Mouse (Mus musculus) forebrain, embryonic 14.5 days (tissue): ENCODE data around the gene Izumo4. TPM values are rescaled to one million over a fixed set of nuclear protein-coding genes. Genes with fewer than 3 reads are reported as not detected.

ENCODE experiments used
- ATAC-seq: fragments of 200-750 bp; cut with Nextera tagmentation; 2 replicates; pipeline ENCODE4 v1.8.0; 2017; ENCODE audit warnings: mild to moderate bottlenecking, moderate library complexity
- DNase-seq: peaks from one replicate; pipeline ENCODE4 v3.0.0-alpha.2; 2015; ENCODE audit warnings: low spot score
- H3K27ac ChIP-seq: fragments of 300-500 bp; sonication (generic); 2 replicates; pipeline ENCODE4 v1.5.1; 2014; ENCODE audit warnings: low read depth, mild to moderate bottlenecking, control low read depth, low read length, moderate library complexity
- H3K27me3 ChIP-seq: fragments of 300-500 bp; sonication (generic); replicated peaks from 2 replicates; pipeline ENCODE4 v1.6.1; 2014; ENCODE audit warnings: low read length, control low read depth, mixed read lengths; ENCODE audit not compliant: control insufficient read depth, insufficient read depth
- H3K36me3 ChIP-seq: fragments of 300-500 bp; sonication (generic); 2 replicates; pipeline ENCODE4 v1.6.1; 2014; ENCODE audit warnings: low read length, control low read depth; ENCODE audit not compliant: control insufficient read depth, insufficient read depth
- H3K4me1 ChIP-seq: fragments of 300-500 bp; sonication (generic); 2 replicates; pipeline ENCODE4 v1.6.1; 2014; ENCODE audit warnings: antibody characterized with exemption, low read length, control low read depth; ENCODE audit not compliant: control insufficient read depth, insufficient read depth
- H3K4me2 ChIP-seq: fragments of 300-500 bp; sonication (generic); 2 replicates; pipeline ENCODE4 v1.6.1; 2014; ENCODE audit warnings: mild to moderate bottlenecking, control low read depth, low read length
- H3K4me3 ChIP-seq: fragments of 300-500 bp; sonication (generic); 2 replicates; pipeline ENCODE4 v1.5.1; 2014; ENCODE audit warnings: low read depth, low read length, control low read depth
- H3K9ac ChIP-seq: fragments of 300-500 bp; sonication (generic); 2 replicates; pipeline ENCODE4 v1.6.1; 2014; ENCODE audit warnings: mild to moderate bottlenecking, low read length, control low read depth, moderate library complexity
- H3K9me3 ChIP-seq: fragments of 300-500 bp; sonication (generic); replicated peaks from 2 replicates; pipeline ENCODE4 v1.6.1; 2016; ENCODE audit warnings: low read length, control low read depth, mixed read lengths; ENCODE audit not compliant: control insufficient read depth
- WGBS: fragments of 180-500 bp; shearing (Covaris S2); extraction: QIAGEN DNeasy Blood & Tissue Kit; methylation state at CpG from one replicate; pipeline ENCODE4 v1.1.7; 2014; 5-methylcytosine and 5-hydroxymethylcytosine counted together
- polyA plus RNA-seq: library from polyadenylated mRNA; unstranded; fragments of >200 nt; fragmentation: Nextera tagmentation; extraction: Ambion mirVana; gene quantifications from 2 replicates; pipeline ENCODE4 v1.2.1, GENCODE M21; 2014

The Izumo4 gene
- polyA plus RNA-seq, 1 experiment from 2014 or later = 21.5 TPM

GRCm38 (mm10) chr10:80679556-80680259 is 22.3 kb upstream of the Izumo4 start:
- DNase-seq (no peak), ATAC-seq (no peak)
- no peaks in the 10 kb centered on the region for H3K9me3 ChIP-seq
- H3K27ac ChIP-seq = peak overlapping the region; percentile 98
- no peak overlapping the region for H3K9ac ChIP-seq
- H3K4me1 ChIP-seq = peaks cover 33% of the 10 kb centered on the region
- no peak overlapping the region for H3K4me3 ChIP-seq
- H3K36me3 ChIP-seq = peaks cover 12% of the 10 kb centered on the region; the same call in 1 of the 2 replicates
- H3K4me2 ChIP-seq = no peak overlapping the region
- 68% methylated on average over 9 of the region's 9 CpGs for WGBS
- no peaks in the 10 kb centered on the region for H3K27me3 ChIP-seq

GRCm38 (mm10) chr10:80680260-80680696 is 21.7 kb upstream of the Izumo4 start:
- H3K4me2 ChIP-seq = no peak overlapping the region
- no peaks in the 10 kb centered on the region for H3K9me3 ChIP-seq
- no peak for ATAC-seq
- no peak for DNase-seq
- H3K4me1 ChIP-seq = peaks cover 27% of the 10 kb centered on the region
- no peak overlapping the region for H3K4me3 ChIP-seq
- 84% methylated on average over 2 of the region's 2 CpGs for WGBS
- no peak overlapping the region for H3K9ac ChIP-seq
- H3K27ac ChIP-seq = no peak overlapping the region
- no peaks in the 10 kb centered on the region for H3K27me3 ChIP-seq
- peaks cover 18% of the 10 kb centered on the region; the same call in 1 of the 2 replicates for H3K36me3 ChIP-seq

GRCm38 (mm10) chr10:80682003-80682402 is 20.0 kb upstream of the Izumo4 start:
- Histone ChIP-seq H3K27ac (no peak overlapping the region), H3K4me3 (no peak overlapping the region), H3K9ac (no peak overlapping the region), H3K27me3 (no peaks in the 10 kb centered on the region), H3K9me3 (no peaks in the 10 kb centered on the region), H3K36me3 (peaks cover 35% of the 10 kb centered on the region), H3K4me1 (peaks cover 25% of the 10 kb centered on the region), H3K4me2 (no peak overlapping the region)
- ATAC-seq (no peak), DNase-seq (no peak)
- WGBS = 96% methylated on average over 6 of the region's 6 CpGs

GRCm38 (mm10) chr10:80683647-80684046 is 18.3 kb upstream of the Izumo4 start:
- H3K4me2 ChIP-seq = no peak overlapping the region
- ATAC-seq (no peak), DNase-seq (no peak)
- H3K36me3 ChIP-seq = peaks cover 44% of the 10 kb centered on the region
- H3K9ac ChIP-seq = no peak overlapping the region
- no peak overlapping the region for H3K27ac ChIP-seq
- H3K27me3 ChIP-seq = no peaks in the 10 kb centered on the region
- no peaks in the 10 kb centered on the region for H3K9me3 ChIP-seq
- H3K4me3 ChIP-seq = no peak overlapping the region
- H3K4me1 ChIP-seq = peaks cover 8% of the 10 kb centered on the region; the same call in 1 of the 2 replicates
- WGBS = 89% methylated on average over 1 of the region's 1 CpGs

DNA sequence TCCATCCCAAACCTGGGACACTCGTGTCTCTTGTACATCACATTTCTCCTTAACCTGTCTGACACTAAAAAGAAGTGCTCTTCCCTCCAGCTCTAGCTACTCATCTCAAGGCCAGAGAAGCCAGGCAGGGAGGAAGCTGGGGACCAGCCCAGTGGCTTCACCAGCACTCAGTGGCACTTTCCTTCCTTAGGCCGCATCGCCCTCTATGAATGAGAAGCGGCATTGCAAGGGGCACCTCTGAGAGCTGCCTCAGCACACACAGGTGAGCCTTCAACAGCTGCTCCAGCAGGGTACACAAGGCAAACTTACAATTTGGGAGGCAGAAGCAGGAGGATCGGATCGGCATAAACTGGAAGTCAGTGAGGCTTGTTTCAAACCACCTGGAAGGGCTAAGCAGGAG is 17.8 kb upstream of the Izumo4 start:
- H3K9me3 ChIP-seq = no peaks in the 10 kb centered on the region
- ATAC-seq = no peak
- no peak overlapping the region for H3K27ac ChIP-seq
- peaks cover 2% of the 10 kb centered on the region; the same call in 1 of the 2 replicates for H3K4me1 ChIP-seq
- no peak overlapping the region for H3K4me2 ChIP-seq
- WGBS = 59% methylated on average over 6 of the region's 6 CpGs
- no peaks in the 10 kb centered on the region for H3K27me3 ChIP-seq
- no peak overlapping the region for H3K9ac ChIP-seq
- peak; percentile 45 for DNase-seq
- H3K4me3 ChIP-seq = no peak overlapping the region
- peaks cover 49% of the 10 kb centered on the region for H3K36me3 ChIP-seq

GRCm38 (mm10) chr10:80684984-80685383 is 17.0 kb upstream of the Izumo4 start:
- Histone ChIP-seq H3K4me2 (no peak overlapping the region), H3K27ac (no peak overlapping the region), H3K4me1 (no peaks in the 10 kb centered on the region), H3K9ac (no peak overlapping the region), H3K9me3 (no peaks in the 10 kb centered on the region), H3K27me3 (no peaks in the 10 kb centered on the region), H3K36me3 (peaks cover 56% of the 10 kb centered on the region), H3K4me3 (no peak overlapping the region)
- ATAC-seq = no peak
- WGBS = 91% methylated on average over 4 of the region's 4 CpGs
- no peak for DNase-seq

- Histone ChIP-seq H3K36me3 (peaks cover 73% of the 10 kb centered on the region), H3K9me3 (no peaks in the 10 kb centered on the region), H3K27ac (no peak overlapping the region), H3K4me2 (no peak overlapping the region), H3K4me3 (no peak overlapping the region), H3K27me3 (no peaks in the 10 kb centered on the region), H3K4me1 (no peaks in the 10 kb centered on the region), H3K9ac (no peak overlapping the region)
- 88% methylated on average over 3 of the region's 3 CpGs for WGBS
- ATAC-seq (no peak), DNase-seq (no peak)
These were observed 15.4 kb upstream of the Izumo4 start for GRCm38 (mm10) chr10:80686617-80687016.

GRCm38 (mm10) chr10:80687850-80688249 is 14.1 kb upstream of the Izumo4 start:
- no peak overlapping the region for H3K4me3 ChIP-seq
- no peaks in the 10 kb centered on the region for H3K27me3 ChIP-seq
- H3K36me3 ChIP-seq = peaks cover 76% of the 10 kb centered on the region
- no peak overlapping the region for H3K4me2 ChIP-seq
- no peaks in the 10 kb centered on the region for H3K9me3 ChIP-seq
- DNase-seq (peak; percentile 75), ATAC-seq (no peak)
- H3K4me1 ChIP-seq = no peaks in the 10 kb centered on the region
- H3K9ac ChIP-seq = no peak overlapping the region
- no peak overlapping the region for H3K27ac ChIP-seq
- 46% methylated on average over 5 of the region's 5 CpGs for WGBS
